Mouse (Mus musculus): ENCODE results near the gene Top2a.

The Top2a gene

GRCm38 (mm10) chr11:98949958-98950460 is 74.0 kb downstream of the Top2a start:
- no peak for DNase-seq (ENCODE audit: extremely low spot score, low read depth, low spot score)

DNA sequence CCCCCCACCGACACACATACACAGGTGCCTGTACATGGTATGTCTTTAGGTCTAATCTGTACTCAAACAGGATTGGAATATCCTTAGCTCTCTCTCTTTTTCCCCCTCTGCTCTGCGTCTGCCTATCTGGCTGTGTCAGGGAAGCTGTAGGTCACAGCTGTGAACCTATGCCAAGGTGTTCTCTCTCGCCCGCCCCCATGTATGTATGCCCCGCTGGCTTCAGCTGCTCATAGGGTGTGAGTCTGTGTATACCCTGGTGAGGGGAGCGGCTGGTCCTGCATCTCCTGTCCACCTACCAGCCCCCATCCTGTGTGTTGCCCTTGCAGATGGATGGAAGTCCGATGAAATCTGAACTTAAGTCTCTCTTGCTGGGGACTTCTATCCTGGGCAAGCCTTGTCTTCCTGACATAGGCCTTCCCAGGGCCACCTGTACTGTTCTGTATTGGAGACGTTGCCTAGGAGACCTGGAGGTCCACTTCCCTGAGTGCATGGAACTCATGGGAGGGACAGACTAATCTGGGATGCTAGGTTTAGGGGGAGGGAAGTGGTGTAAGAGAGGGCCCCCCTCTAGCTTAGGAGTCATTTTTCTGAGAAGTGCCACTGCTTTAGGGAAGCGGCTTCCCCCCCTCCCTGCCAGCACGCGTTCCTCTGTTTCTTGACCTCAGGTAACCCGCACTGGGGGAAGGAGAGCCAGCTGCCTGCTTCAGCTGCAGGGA is 74.6 kb downstream of the Top2a start:
- no peak for DNase-seq (ENCODE audit: extremely low spot score, low read depth, low spot score)

DNA sequence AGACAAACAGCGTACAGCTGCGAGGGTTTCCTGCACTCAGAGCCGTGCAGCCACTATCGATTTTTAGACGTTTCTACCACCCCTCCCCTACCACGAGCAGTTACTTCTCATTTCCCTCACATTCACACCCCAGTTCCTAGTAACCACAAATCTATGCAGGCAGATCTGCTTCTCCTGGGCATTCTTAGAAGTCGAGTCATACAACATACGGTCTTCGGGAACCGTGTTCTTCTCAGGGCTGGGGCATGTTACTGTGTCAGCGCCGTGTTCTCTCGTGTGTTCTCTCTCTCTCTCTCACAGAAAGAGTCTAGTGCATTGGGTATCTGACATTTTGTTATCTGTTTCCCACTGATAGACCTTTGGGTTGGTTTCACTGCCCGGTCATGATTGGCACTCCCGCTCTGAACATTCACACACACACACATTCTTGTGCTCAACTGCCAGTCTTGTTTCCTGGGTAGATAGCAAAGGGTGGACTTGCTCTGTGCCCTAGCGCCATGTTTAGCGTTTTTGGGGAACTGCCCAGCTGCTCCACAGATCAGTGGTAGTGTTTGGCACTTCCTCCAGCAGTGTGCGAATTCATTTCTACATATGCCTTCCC is 75.9 kb downstream of the Top2a start:
- no peak for DNase-seq (ENCODE audit: extremely low spot score, low read depth, low spot score)

- no peak for DNase-seq (ENCODE audit: extremely low spot score, low read depth, low spot score)
These were observed 78.4 kb downstream of the Top2a start for GRCm38 (mm10) chr11:98945605-98945977.

- DNase-seq (ENCODE audit: extremely low spot score, low read depth, low spot score), result no peak
These were observed 78.9 kb downstream of the Top2a start for GRCm38 (mm10) chr11:98944897-98945604.

DNA sequence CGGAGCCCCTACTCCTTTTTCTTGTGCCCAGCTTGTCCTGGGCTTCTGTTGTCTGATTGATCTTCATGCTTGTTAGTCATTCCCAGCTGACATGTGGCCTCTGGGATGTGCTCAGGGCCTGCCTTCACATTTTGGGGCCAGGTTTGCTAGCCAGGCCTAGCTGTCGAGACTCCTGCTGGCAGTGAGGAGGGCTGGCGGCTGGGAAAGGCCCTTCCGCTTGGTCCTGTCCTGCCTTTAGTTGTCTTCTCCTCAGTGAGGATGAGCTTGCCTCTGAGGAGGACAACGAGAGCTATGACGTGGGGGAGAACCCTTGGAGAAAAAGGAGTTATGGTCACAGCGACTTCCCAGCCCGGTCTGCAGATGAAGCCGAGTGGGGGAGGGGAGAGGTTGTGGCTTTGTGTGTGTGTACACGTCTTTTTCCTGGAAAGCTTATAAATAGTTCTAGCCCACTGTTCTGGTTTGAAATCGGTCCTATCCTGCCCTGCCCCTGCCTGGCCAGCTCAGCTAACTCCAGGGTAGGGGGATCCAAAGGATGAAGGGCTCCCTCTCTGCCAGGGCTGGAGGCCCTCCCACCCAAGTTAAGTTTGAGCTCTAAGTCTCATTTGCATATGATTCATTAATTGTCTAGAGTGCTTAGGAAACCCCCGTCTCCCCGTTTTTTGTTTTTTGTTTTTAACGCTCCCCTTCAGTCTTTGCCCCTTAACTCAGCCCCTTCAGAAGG is 80.1 kb downstream of the Top2a start:
- DNase-seq (ENCODE audit: extremely low spot score, low read depth, low spot score), result no peak

All from hindlimb bud, embryonic 11.5 days (tissue).